Mouse (Mus musculus): ENCODE measurements at regions not wholly inside any gene's neighbourhood (a gene's known extent, or its start where the extent isn't known, plus 50 kb on each side); places are given as distances from the start of the nearest gene placed in this dataset.

GRCm38 (mm10) chr14:98869888-98870287, 124.2 kb downstream of the Rpl36a-ps1 start:
- H3K4me1 ChIP-seq (ENCODE audit: insufficient read depth): no peaks in the 10 kb centered on the region
- TF ChIP-seq CTCF (IDR thresholded peaks at IDR 0.05; ENCODE audit: low read depth): no peak
- H3K36me3 ChIP-seq (ENCODE audit: insufficient read depth): no peaks in the 10 kb centered on the region
- 88% methylated on average over 6 of the region's 6 CpGs for WGBS
- ATAC-seq (no peak), DNase-seq (no peak)
- H3K9me3 ChIP-seq (ENCODE audit: low read length): no peaks in the 10 kb centered on the region
- no peak overlapping the region for H3K9ac ChIP-seq
- no peak overlapping the region for H3K4me3 ChIP-seq (ENCODE audit: low read depth, low read length)
- H3K27me3 ChIP-seq (ENCODE audit: insufficient read depth, low read length): no peaks in the 10 kb centered on the region
- no peak overlapping the region for H3K4me2 ChIP-seq (ENCODE audit: low read depth)
- no peak overlapping the region for H3K27ac ChIP-seq (ENCODE audit: low read depth, low read length)

- Histone ChIP-seq H3K4me3 (ENCODE audit: low read depth, low read length) (no peak overlapping the region), H3K9me3 (ENCODE audit: low read length) (no peaks in the 10 kb centered on the region), H3K4me1 (ENCODE audit: insufficient read depth) (no peaks in the 10 kb centered on the region), H3K36me3 (ENCODE audit: insufficient read depth) (no peaks in the 10 kb centered on the region), H3K27me3 (ENCODE audit: insufficient read depth, low read length) (no peaks in the 10 kb centered on the region), H3K4me2 (ENCODE audit: low read depth) (no peak overlapping the region), H3K27ac (ENCODE audit: low read depth, low read length) (no peak overlapping the region), H3K9ac (no peak overlapping the region)
- TF ChIP-seq CTCF (IDR thresholded peaks at IDR 0.05; ENCODE audit: low read depth): no peak
- ATAC-seq: no peak
- no peak for DNase-seq
Observed at GRCm38 (mm10) chr14:98866880-98867279, 127.2 kb downstream of the Rpl36a-ps1 start.

GRCm38 (mm10) chr14:98864001-98864400, 130.1 kb downstream of the Rpl36a-ps1 start:
- TF ChIP-seq CTCF (IDR thresholded peaks at IDR 0.05; ENCODE audit: low read depth): no peak
- no peak overlapping the region for H3K9ac ChIP-seq
- H3K4me1 ChIP-seq (ENCODE audit: insufficient read depth): no peaks in the 10 kb centered on the region
- no peaks in the 10 kb centered on the region for H3K27me3 ChIP-seq (ENCODE audit: insufficient read depth, low read length)
- no peaks in the 10 kb centered on the region for H3K9me3 ChIP-seq (ENCODE audit: low read length)
- H3K4me3 ChIP-seq (ENCODE audit: low read depth, low read length): no peak overlapping the region
- H3K36me3 ChIP-seq (ENCODE audit: insufficient read depth): no peaks in the 10 kb centered on the region
- 84% methylated on average over 6 of the region's 6 CpGs for WGBS
- no peak for DNase-seq
- H3K27ac ChIP-seq (ENCODE audit: low read depth, low read length): no peak overlapping the region
- no peak overlapping the region for H3K4me2 ChIP-seq (ENCODE audit: low read depth)
- no peak for ATAC-seq

- DNase-seq (no peak), ATAC-seq (no peak)
- Histone ChIP-seq H3K36me3 (ENCODE audit: insufficient read depth) (no peaks in the 10 kb centered on the region), H3K4me1 (ENCODE audit: insufficient read depth) (no peaks in the 10 kb centered on the region), H3K9me3 (ENCODE audit: low read length) (no peaks in the 10 kb centered on the region), H3K4me2 (ENCODE audit: low read depth) (no peak overlapping the region), H3K27me3 (ENCODE audit: insufficient read depth, low read length) (no peaks in the 10 kb centered on the region), H3K27ac (ENCODE audit: low read depth, low read length) (no peak overlapping the region), H3K9ac (no peak overlapping the region), H3K4me3 (ENCODE audit: low read depth, low read length) (no peak overlapping the region)
- WGBS: 74% methylated on average over 11 of the region's 11 CpGs
- TF ChIP-seq CTCF (IDR thresholded peaks at IDR 0.05; ENCODE audit: low read depth): no peak
Observed at GRCm38 (mm10) chr14:98863598-98863997, 130.5 kb downstream of the Rpl36a-ps1 start.

- no peak overlapping the region for H3K27ac ChIP-seq (ENCODE audit: low read depth, low read length)
- H3K4me2 ChIP-seq (ENCODE audit: low read depth): no peak overlapping the region
- no peaks in the 10 kb centered on the region for H3K36me3 ChIP-seq (ENCODE audit: insufficient read depth)
- H3K4me3 ChIP-seq (ENCODE audit: low read depth, low read length): no peak overlapping the region
- DNase-seq (no peak), ATAC-seq (peak; percentile 48; the same call in 1 of the 2 replicates)
- no peaks in the 10 kb centered on the region for H3K4me1 ChIP-seq (ENCODE audit: insufficient read depth)
- no peak overlapping the region for H3K9ac ChIP-seq
- 32% methylated on average over 5 of the region's 5 CpGs for WGBS
- H3K27me3 ChIP-seq (ENCODE audit: insufficient read depth, low read length): no peaks in the 10 kb centered on the region
- TF ChIP-seq CTCF (IDR thresholded peaks at IDR 0.05; ENCODE audit: low read depth): no peak
- no peaks in the 10 kb centered on the region for H3K9me3 ChIP-seq (ENCODE audit: low read length)
Observed at GRCm38 (mm10) chr14:98862095-98862735, 131.9 kb downstream of the Rpl36a-ps1 start.

- no peak overlapping the region for H3K27ac ChIP-seq (ENCODE audit: low read depth, low read length)
- no peaks in the 10 kb centered on the region for H3K27me3 ChIP-seq (ENCODE audit: insufficient read depth, low read length)
- H3K9me3 ChIP-seq (ENCODE audit: low read length): no peaks in the 10 kb centered on the region
- H3K4me2 ChIP-seq (ENCODE audit: low read depth): no peak overlapping the region
- DNase-seq (no peak), ATAC-seq (no peak)
- H3K36me3 ChIP-seq (ENCODE audit: insufficient read depth): no peaks in the 10 kb centered on the region
- H3K4me1 ChIP-seq (ENCODE audit: insufficient read depth): no peaks in the 10 kb centered on the region
- H3K9ac ChIP-seq: no peak overlapping the region
- no peak overlapping the region for H3K4me3 ChIP-seq (ENCODE audit: low read depth, low read length)
- TF ChIP-seq CTCF (IDR thresholded peaks at IDR 0.05; ENCODE audit: low read depth): no peak
- WGBS: 88% methylated on average over 7 of the region's 7 CpGs
Observed at GRCm38 (mm10) chr14:98858801-98859200, 135.3 kb downstream of the Rpl36a-ps1 start.

GRCm38 (mm10) chr14:98848500-98848899, 145.6 kb downstream of the Rpl36a-ps1 start:
- WGBS: 43% methylated on average over 1 of the region's 1 CpGs
- H3K36me3 ChIP-seq (ENCODE audit: insufficient read depth): no peaks in the 10 kb centered on the region
- DNase-seq (no peak), ATAC-seq (no peak)
- no peaks in the 10 kb centered on the region for H3K4me1 ChIP-seq (ENCODE audit: insufficient read depth)
- H3K4me3 ChIP-seq (ENCODE audit: low read depth, low read length): no peak overlapping the region
- no peak for TF ChIP-seq CTCF (IDR thresholded peaks at IDR 0.05; ENCODE audit: low read depth)
- H3K9ac ChIP-seq: no peak overlapping the region
- H3K27ac ChIP-seq (ENCODE audit: low read depth, low read length): no peak overlapping the region
- no peaks in the 10 kb centered on the region for H3K9me3 ChIP-seq (ENCODE audit: low read length)
- H3K27me3 ChIP-seq (ENCODE audit: insufficient read depth, low read length): no peaks in the 10 kb centered on the region
- no peak overlapping the region for H3K4me2 ChIP-seq (ENCODE audit: low read depth)

Measured in forebrain, postnatal 0 days (tissue).